ENCODE assay signal across 22 mouse cellular contexts in genomic region chr12:14195479-14195878, GRCm38 (mm10).
"Had no signal": no experiment of that assay in that cellular context is flagged by ENCODE, and none has a peak within 500 bp of the region (broad histone marks: within the 10 kb centered on the region; RNA-seq: fewer than 3 reads in every experiment).

No protein-coding gene starts in this region.

- H3K9ac ChIP-seq: intestine, embryonic 15.5 days; kidney, embryonic 15.5 days; limb, embryonic 12.5 days; limb, embryonic 15.5 days; liver, embryonic 14.5 days; lung, embryonic 14.5 days; midbrain, embryonic 13.5 days; neural tube, embryonic 13.5 days had no signal

- ATAC-seq: intestine, embryonic 15.5 days; midbrain, embryonic 13.5 days; midbrain, embryonic 16.5 days had no signal

- H3K27me3 ChIP-seq: intestine, embryonic 15.5 days; kidney, embryonic 15.5 days; limb, embryonic 12.5 days; limb, embryonic 15.5 days; megakaryocyte, embryonic 14.5 days; midbrain, embryonic 13.5 days; neural tube, embryonic 13.5 days had no signal

- H3K36me3 ChIP-seq: intestine, embryonic 15.5 days; kidney, embryonic 15.5 days; limb, embryonic 12.5 days; limb, embryonic 15.5 days; midbrain, embryonic 10.5 days; midbrain, embryonic 13.5 days; neural tube, embryonic 13.5 days had no signal

- H3K4me1 ChIP-seq: intestine, embryonic 15.5 days; kidney, embryonic 15.5 days; limb, embryonic 12.5 days; limb, embryonic 15.5 days; megakaryocyte, embryonic 14.5 days; midbrain, embryonic 10.5 days; midbrain, embryonic 13.5 days; neural tube, embryonic 13.5 days had no signal

- H3K4me2 ChIP-seq: intestine, embryonic 15.5 days; kidney, embryonic 15.5 days; limb, embryonic 12.5 days; limb, embryonic 15.5 days; liver, embryonic 11.5 days; lung, embryonic 14.5 days; midbrain, embryonic 13.5 days; neural tube, embryonic 13.5 days had no signal

- H3K9me3 ChIP-seq: intestine, embryonic 15.5 days; kidney, embryonic 15.5 days; limb, embryonic 12.5 days; limb, embryonic 15.5 days; megakaryocyte, embryonic 14.5 days; midbrain, embryonic 10.5 days; midbrain, embryonic 13.5 days; neural tube, embryonic 13.5 days had no signal

- DNase-seq: kidney, adult 11 months; kidney, adult 8-10 months; kidney, postnatal 10 days; kidney, postnatal 36 days; left cerebral cortex, postnatal 4 days; lung, embryonic 14.5 days; retina, postnatal 1 day; thymus, adult 2 months; thymus, postnatal 25 days had no signal

- H3K27ac ChIP-seq: intestine, embryonic 15.5 days; kidney, embryonic 15.5 days; limb, embryonic 12.5 days; limb, embryonic 15.5 days; liver, embryonic 14.5 days; midbrain, embryonic 10.5 days; midbrain, embryonic 13.5 days; neural tube, embryonic 13.5 days; stomach, postnatal 0 days had no signal

- H3K4me3 ChIP-seq: intestine, embryonic 15.5 days; kidney, embryonic 15.5 days; limb, embryonic 12.5 days; limb, embryonic 15.5 days; megakaryocyte, embryonic 14.5 days; midbrain, embryonic 10.5 days; midbrain, embryonic 13.5 days; myocyte; neural tube, embryonic 13.5 days had no signal
